Mouse (Mus musculus): Measurements from ENCODE around the gene Eras.

- no peak for TF ChIP-seq CTCF (IDR thresholded peaks at IDR 0.05; ENCODE audit: low read depth, low read length)
- TF ChIP-seq POLR2A (IDR thresholded peaks at IDR 0.05; ENCODE audit: extremely low read depth, insufficient read depth, low read length), result no peak
These were observed 17.2 kb upstream of the Eras start for GRCm38 (mm10) chrX:7945618-7946017.

Measured in liver, adult 2 months (tissue).